Mouse (Mus musculus) layer of hippocampus, postnatal 36 days (tissue): ENCODE data around the gene Lipe. TPM values are rescaled to one million over a fixed set of nuclear protein-coding genes. Genes with fewer than 3 reads are reported as not detected.
"Not testable (repeated sequence)": the region's sequence is repeated elsewhere in the genome, so short reads cannot be mapped to it uniquely, and the experiment has no call there.

ENCODE experiments used
- DNase-seq, 2 experiments: peaks; one replicate each; pipeline ENCODE4 v3.0.0; 2022
- total RNA-seq, 2 experiments: library from RNA; stranded (reverse); gene quantifications; 2 replicates each; pipeline ENCODE4 v1.2.3; 2021

Lipe gene
- total RNA-seq, 2 experiments from 2014 or later: 7.3 to 10.4 TPM

- DNase-seq: no peak
Measured at GRCm38 (mm10) chr7:25412833-25413441, 14.4 kb upstream of the Lipe start, which contains the start of gene Cxcl17. Gene Cxcl17, minus strand, starts transcription at chr7:25412886.

GRCm38 (mm10) chr7:25411861-25412260 is 13.4 kb upstream of the Lipe start:
- no peak for DNase-seq

- DNase-seq: no peak
Measured at GRCm38 (mm10) chr7:25410969-25411615, 12.6 kb upstream of the Lipe start.

GRCm38 (mm10) chr7:25409114-25409760 is 10.7 kb upstream of the Lipe start:
- no peak for DNase-seq

GRCm38 (mm10) chr7:25406468-25406867 is 8.0 kb upstream of the Lipe start:
- no peak for DNase-seq

- DNase-seq: no peak
Measured at GRCm38 (mm10) chr7:25402671-25403101, 4.2 kb upstream of the Lipe start.

- DNase-seq: no peak
Measured at GRCm38 (mm10) chr7:25401986-25402385, 3.5 kb upstream of the Lipe start.

- no peak for DNase-seq
Measured at GRCm38 (mm10) chr7:25401551-25401950, 3.0 kb upstream of the Lipe start.

- DNase-seq: not testable (repeated sequence)
Measured at GRCm38 (mm10) chr7:25399028-25399427, 518 bp upstream of the Lipe start.

GRCm38 (mm10) chr7:25396621-25397020 is 1.9 kb downstream of the Lipe start:
- DNase-seq: no peak

- DNase-seq: peak; percentile 94 to 95
Measured at GRCm38 (mm10) chr7:25395558-25396521, 2.7 kb downstream of the Lipe start.

GRCm38 (mm10) chr7:25395186-25395557 is 3.3 kb downstream of the Lipe start:
- DNase-seq: no peak

GRCm38 (mm10) chr7:25394754-25395153 is 3.8 kb downstream of the Lipe start:
- DNase-seq: no peak

GRCm38 (mm10) chr7:25393451-25394210 is 4.9 kb downstream of the Lipe start:
- DNase-seq: no peak

GRCm38 (mm10) chr7:25392851-25393250 is 5.7 kb downstream of the Lipe start:
- DNase-seq: no peak

GRCm38 (mm10) chr7:25391856-25392453 is 6.6 kb downstream of the Lipe start:
- no peak for DNase-seq

- no peak for DNase-seq
Measured at GRCm38 (mm10) chr7:25390986-25391385, 7.5 kb downstream of the Lipe start.

- DNase-seq: no peak
Measured at GRCm38 (mm10) chr7:25390054-25390770, 8.3 kb downstream of the Lipe start.

- no peak for DNase-seq
Measured at GRCm38 (mm10) chr7:25388916-25389315, 9.6 kb downstream of the Lipe start.

- no peak for DNase-seq
Measured at GRCm38 (mm10) chr7:25387811-25388440, 10.6 kb downstream of the Lipe start.
